Mouse (Mus musculus): ENCODE measurements at regions not wholly inside any gene's neighbourhood (a gene's known extent, or its start where the extent isn't known, plus 50 kb on each side); places are given as distances from the start of the nearest gene placed in this dataset.

DNA sequence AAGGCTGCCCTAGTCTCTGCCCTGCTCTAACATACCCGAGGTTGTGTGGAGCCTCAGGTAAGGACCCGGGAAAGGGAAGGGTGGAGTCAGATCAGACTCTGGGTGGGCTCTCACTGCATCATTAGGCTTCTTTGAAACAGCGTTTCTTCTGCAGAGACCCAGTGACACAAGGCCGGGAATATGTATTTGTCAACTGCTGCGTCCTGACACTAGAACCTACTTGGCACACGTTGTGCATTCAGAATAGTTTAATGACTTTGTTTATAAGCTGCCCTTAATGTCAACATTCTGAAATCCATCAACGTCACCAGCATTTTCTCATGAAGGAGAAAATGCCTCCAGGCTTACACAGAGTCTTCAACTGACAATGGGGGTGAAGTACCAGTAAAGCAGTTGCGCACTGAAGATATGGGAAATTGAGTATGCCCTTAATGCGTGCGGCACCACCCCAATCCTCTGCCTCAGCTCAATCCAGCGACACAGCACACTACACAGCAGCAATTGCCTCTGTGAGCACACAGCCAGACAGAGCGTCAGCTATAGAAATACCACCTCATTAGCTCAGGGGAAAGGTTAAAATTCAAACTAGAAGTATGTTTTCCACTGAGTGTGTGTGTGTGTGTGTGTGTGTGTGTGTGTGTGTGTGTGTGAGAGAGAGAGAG is 152.7 kb upstream of the Spdye4c start:
- TF ChIP-seq CTCF (IDR thresholded peaks at IDR 0.05; ENCODE audit: borderline replicate concordance, control insufficient read depth, extremely low read depth, insufficient read depth, low read length, poor library complexity) (no peak), POLR2A (IDR thresholded peaks at IDR 0.05; ENCODE audit: control insufficient read depth, extremely low read depth, insufficient read depth, low read length, poor library complexity) (no peak)
- no peak for DNase-seq
- Histone ChIP-seq H3K4me3 (ENCODE audit: control insufficient read depth, insufficient read depth, low read length) (no peak overlapping the region), H3K27ac (ENCODE audit: control insufficient read depth, insufficient read depth, low read length) (no peak overlapping the region), H3K36me3 (ENCODE audit: control insufficient read depth, insufficient read depth, low read length) (no peaks in the 10 kb centered on the region), H3K4me1 (replicated peaks; ENCODE audit: control insufficient read depth, insufficient read depth, low read length) (peaks cover 1% of the 10 kb centered on the region; the same call in 1 of the 2 replicates), H3K27me3 (ENCODE audit: control insufficient read depth, insufficient read depth, low read length) (no peaks in the 10 kb centered on the region)
- WGBS: 88% methylated on average over 12 of the region's 12 CpGs

- no peak overlapping the region for H3K27ac ChIP-seq (ENCODE audit: control insufficient read depth, insufficient read depth, low read length)
- WGBS: 67% methylated on average over 2 of the region's 2 CpGs
- TF ChIP-seq POLR2A (IDR thresholded peaks at IDR 0.05; ENCODE audit: control insufficient read depth, extremely low read depth, insufficient read depth, low read length, poor library complexity) (no peak), CTCF (IDR thresholded peaks at IDR 0.05; ENCODE audit: borderline replicate concordance, control insufficient read depth, extremely low read depth, insufficient read depth, low read length, poor library complexity) (no peak)
- H3K4me1 ChIP-seq (replicated peaks; ENCODE audit: control insufficient read depth, insufficient read depth, low read length): peaks cover 3% of the 10 kb centered on the region; the same call in 1 of the 2 replicates
- DNase-seq: no peak
- no peaks in the 10 kb centered on the region for H3K27me3 ChIP-seq (ENCODE audit: control insufficient read depth, insufficient read depth, low read length)
- no peaks in the 10 kb centered on the region for H3K36me3 ChIP-seq (ENCODE audit: control insufficient read depth, insufficient read depth, low read length)
- H3K4me3 ChIP-seq (ENCODE audit: control insufficient read depth, insufficient read depth, low read length): no peak overlapping the region
Observed at GRCm38 (mm10) chr2:128438897-128439296, 152.1 kb upstream of the Spdye4c start.

DNA sequence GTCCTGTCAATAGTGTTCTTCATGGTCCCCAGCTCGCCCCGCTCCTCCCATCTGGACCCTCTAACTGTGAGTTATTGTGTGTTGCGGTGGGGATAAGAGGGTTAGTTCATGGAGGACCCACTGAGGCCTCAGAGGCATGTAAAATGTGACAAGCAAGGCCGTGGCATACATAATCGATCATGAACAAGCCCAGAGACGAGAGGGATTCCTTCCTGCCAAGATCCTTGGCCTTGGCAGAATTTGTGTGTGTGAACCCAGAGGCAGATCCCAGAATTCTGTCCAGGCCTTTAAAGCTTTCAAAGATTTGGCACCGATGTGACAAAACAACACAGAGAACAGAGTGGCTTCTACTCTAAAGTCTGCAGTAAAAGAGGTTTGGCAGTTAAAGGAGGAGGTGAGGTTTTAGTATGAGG is 146.4 kb upstream of the Spdye4c start:
- Histone ChIP-seq H3K27ac (ENCODE audit: control insufficient read depth, insufficient read depth, low read length) (no peak overlapping the region), H3K4me1 (replicated peaks; ENCODE audit: control insufficient read depth, insufficient read depth, low read length) (peaks cover 3% of the 10 kb centered on the region; the same call in 1 of the 2 replicates), H3K36me3 (ENCODE audit: control insufficient read depth, insufficient read depth, low read length) (no peaks in the 10 kb centered on the region), H3K27me3 (ENCODE audit: control insufficient read depth, insufficient read depth, low read length) (no peaks in the 10 kb centered on the region), H3K4me3 (ENCODE audit: control insufficient read depth, insufficient read depth, low read length) (no peak overlapping the region)
- DNase-seq: no peak
- TF ChIP-seq CTCF (IDR thresholded peaks at IDR 0.05; ENCODE audit: borderline replicate concordance, control insufficient read depth, extremely low read depth, insufficient read depth, low read length, poor library complexity) (no peak), POLR2A (IDR thresholded peaks at IDR 0.05; ENCODE audit: control insufficient read depth, extremely low read depth, insufficient read depth, low read length, poor library complexity) (no peak)
- 97% methylated on average over 7 of the region's 7 CpGs for WGBS

GRCm38 (mm10) chr2:128445443-128445842 is 145.6 kb upstream of the Spdye4c start:
- Histone ChIP-seq H3K4me3 (ENCODE audit: control insufficient read depth, insufficient read depth, low read length) (no peak overlapping the region), H3K36me3 (ENCODE audit: control insufficient read depth, insufficient read depth, low read length) (no peaks in the 10 kb centered on the region), H3K27me3 (ENCODE audit: control insufficient read depth, insufficient read depth, low read length) (no peaks in the 10 kb centered on the region), H3K27ac (ENCODE audit: control insufficient read depth, insufficient read depth, low read length) (no peak overlapping the region), H3K4me1 (replicated peaks; ENCODE audit: control insufficient read depth, insufficient read depth, low read length) (peaks cover 3% of the 10 kb centered on the region; the same call in 1 of the 2 replicates)
- TF ChIP-seq POLR2A (IDR thresholded peaks at IDR 0.05; ENCODE audit: control insufficient read depth, extremely low read depth, insufficient read depth, low read length, poor library complexity) (no peak), CTCF (IDR thresholded peaks at IDR 0.05; ENCODE audit: borderline replicate concordance, control insufficient read depth, extremely low read depth, insufficient read depth, low read length, poor library complexity) (no peak)
- 92% methylated on average over 5 of the region's 5 CpGs for WGBS
- no peak for DNase-seq

DNA sequence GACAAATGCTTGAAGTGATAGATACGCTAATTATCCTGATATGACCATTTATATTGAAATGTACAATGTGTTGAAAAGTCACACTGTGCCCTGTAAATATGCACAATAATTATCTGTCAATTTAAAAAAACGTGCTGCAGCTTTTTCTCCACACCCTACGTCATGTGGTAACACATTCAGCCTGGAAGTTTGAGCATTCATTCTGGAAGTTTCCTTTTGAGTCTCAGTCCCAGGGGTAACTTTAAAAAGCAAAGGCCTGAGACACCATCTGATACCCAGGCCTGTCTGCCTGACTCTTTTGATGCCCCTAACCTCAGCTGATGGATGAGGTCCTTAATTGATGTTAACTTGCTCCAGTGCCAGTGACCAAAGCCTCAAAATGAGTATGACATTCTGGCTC is 141.7 kb upstream of the Spdye4c start:
- Histone ChIP-seq H3K27me3 (ENCODE audit: control insufficient read depth, insufficient read depth, low read length) (no peaks in the 10 kb centered on the region), H3K36me3 (ENCODE audit: control insufficient read depth, insufficient read depth, low read length) (no peaks in the 10 kb centered on the region), H3K4me3 (ENCODE audit: control insufficient read depth, insufficient read depth, low read length) (no peak overlapping the region), H3K27ac (ENCODE audit: control insufficient read depth, insufficient read depth, low read length) (no peak overlapping the region), H3K4me1 (replicated peaks; ENCODE audit: control insufficient read depth, insufficient read depth, low read length) (no peaks in the 10 kb centered on the region)
- 85% methylated on average over 3 of the region's 3 CpGs for WGBS
- TF ChIP-seq CTCF (IDR thresholded peaks at IDR 0.05; ENCODE audit: borderline replicate concordance, control insufficient read depth, extremely low read depth, insufficient read depth, low read length, poor library complexity) (no peak), POLR2A (IDR thresholded peaks at IDR 0.05; ENCODE audit: control insufficient read depth, extremely low read depth, insufficient read depth, low read length, poor library complexity) (no peak)
- DNase-seq: no peak

DNA sequence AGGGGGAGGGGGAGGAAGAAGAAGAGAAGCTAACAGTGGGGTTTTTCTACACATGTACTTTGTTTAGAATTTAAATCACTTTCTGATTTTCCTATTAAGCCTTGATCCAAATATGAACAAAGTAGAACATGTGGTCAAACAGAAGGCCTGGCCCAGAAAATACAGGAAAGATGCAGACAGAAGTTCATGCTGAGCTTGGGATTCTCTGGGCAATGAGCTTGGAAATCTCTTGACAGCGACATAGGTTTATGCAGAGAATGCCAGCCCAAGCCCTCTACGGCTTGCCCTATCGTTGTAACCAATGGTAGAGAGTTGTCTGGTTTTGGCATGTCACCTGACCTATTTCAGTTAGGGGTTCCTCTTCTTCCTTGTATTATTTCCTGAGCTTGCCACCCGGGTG is 141.0 kb upstream of the Spdye4c start:
- no peaks in the 10 kb centered on the region for H3K4me1 ChIP-seq (replicated peaks; ENCODE audit: control insufficient read depth, insufficient read depth, low read length)
- no peaks in the 10 kb centered on the region for H3K27me3 ChIP-seq (ENCODE audit: control insufficient read depth, insufficient read depth, low read length)
- H3K27ac ChIP-seq (ENCODE audit: control insufficient read depth, insufficient read depth, low read length): no peak overlapping the region
- no peak for DNase-seq
- no peaks in the 10 kb centered on the region for H3K36me3 ChIP-seq (ENCODE audit: control insufficient read depth, insufficient read depth, low read length)
- no peak for TF ChIP-seq CTCF (IDR thresholded peaks at IDR 0.05; ENCODE audit: borderline replicate concordance, control insufficient read depth, extremely low read depth, insufficient read depth, low read length, poor library complexity)
- TF ChIP-seq POLR2A (IDR thresholded peaks at IDR 0.05; ENCODE audit: control insufficient read depth, extremely low read depth, insufficient read depth, low read length, poor library complexity): no peak
- 52% methylated on average over 4 of the region's 4 CpGs for WGBS
- H3K4me3 ChIP-seq (ENCODE audit: control insufficient read depth, insufficient read depth, low read length): no peak overlapping the region
